8 mouse cellular contexts compared by ENCODE assay signal in genomic region chr12:16717653-16718052, GRCm38 (mm10).
A peak's percentile ranks its signal among the peaks of the same experiment; 100 is the strongest.
DNase-seq lines count a peak whose midpoint lies in the region; ATAC-seq and TF ChIP-seq lines count a peak whose summit lies in the region.

No protein-coding gene starts in this region.

- no peak overlapping the region for H3K9ac ChIP-seq in midbrain, embryonic 16.5 days (ENCODE audit: low read depth, low read length)
- no peak overlapping the region for H3K9ac ChIP-seq in lung, postnatal 0 days (replicated peaks; ENCODE audit: low read depth)

- peak; percentile 93 for TF ChIP-seq CTCF in lung, postnatal 0 days (IDR thresholded peaks at IDR 0.05)
- TF ChIP-seq CTCF in thymus, adult 2 months (IDR thresholded peaks at IDR 0.05; ENCODE audit: borderline replicate concordance, control insufficient read depth, extremely low read depth, insufficient read depth, low read length, poor library complexity) = peak; percentile 69; the same call in 1 of the 2 replicates

- H3K27me3 ChIP-seq in midbrain, embryonic 10.5 days (ENCODE audit: low read depth, poor library complexity, severe bottlenecking) = peaks cover 13% of the 10 kb centered on the region; the same call in 1 of the 2 replicates
- H3K27me3 ChIP-seq in midbrain, embryonic 16.5 days (ENCODE audit: control insufficient read depth, insufficient read depth, low read depth, low read length) = no peaks in the 10 kb centered on the region
- H3K27me3 ChIP-seq in lung, postnatal 0 days (replicated peaks; ENCODE audit: insufficient read depth, low read length) = no peaks in the 10 kb centered on the region
- H3K27me3 ChIP-seq in thymus, adult 2 months (ENCODE audit: control insufficient read depth, insufficient read depth, low read length) = no peaks in the 10 kb centered on the region

- intact Hi-C loops in heart, postnatal 10 days (cut with DNase I) = loop anchor here (1.0 to 5.0 kb wide), 3 partner anchors 88 to 295 kb away; partner anchors contain the start of gene 2410004P03Rik

- TF ChIP-seq POLR2A in thymus, adult 2 months (IDR thresholded peaks at IDR 0.05; ENCODE audit: control insufficient read depth, extremely low read depth, insufficient read depth, low read length, poor library complexity) = no peak

- no peak overlapping the region for H3K4me2 ChIP-seq in midbrain, embryonic 16.5 days (ENCODE audit: low read length)
- H3K4me2 ChIP-seq in lung, postnatal 0 days (replicated peaks; ENCODE audit: low read depth, low read length) = no peak overlapping the region

- peaks cover 6% of the 10 kb centered on the region; the same call in 1 of the 2 replicates for H3K4me1 ChIP-seq in midbrain, embryonic 10.5 days
- H3K4me1 ChIP-seq in midbrain, embryonic 16.5 days (ENCODE audit: control insufficient read depth, insufficient read depth, low read length) = no peaks in the 10 kb centered on the region
- H3K4me1 ChIP-seq in lung, postnatal 0 days (ENCODE audit: insufficient read depth, low read depth, low read length) = no peaks in the 10 kb centered on the region
- H3K4me1 ChIP-seq in thymus, adult 2 months (replicated peaks; ENCODE audit: control insufficient read depth, insufficient read depth, low read length) = no peaks in the 10 kb centered on the region

- no peaks in the 10 kb centered on the region for H3K9me3 ChIP-seq in midbrain, embryonic 10.5 days (replicated peaks)
- H3K9me3 ChIP-seq in midbrain, embryonic 16.5 days (replicated peaks; ENCODE audit: control insufficient read depth, low read length, poor library complexity, severe bottlenecking) = no peaks in the 10 kb centered on the region
- no peaks in the 10 kb centered on the region for H3K9me3 ChIP-seq in lung, postnatal 0 days (ENCODE audit: low read length)

- WGBS in midbrain, embryonic 10.5 days = 66% methylated on average over 1 of the region's 1 CpGs
- 65% methylated on average over 1 of the region's 1 CpGs for WGBS in midbrain, embryonic 16.5 days
- WGBS in lung, postnatal 0 days = 63% methylated on average over 1 of the region's 1 CpGs
- 70% methylated on average over 1 of the region's 1 CpGs for WGBS in thymus, adult 2 months

- no peak for ATAC-seq in CD4-positive, CD25-positive, alpha-beta regulatory T cell, adult 4 months
- no peak for ATAC-seq in midbrain, embryonic 16.5 days
- ATAC-seq in lung, postnatal 0 days = peak; percentile 29; the same call in 1 of the 2 replicates

- no peak for TF ChIP-seq EP300 in lung, postnatal 0 days (IDR thresholded peaks at IDR 0.05)

- H3K36me3 ChIP-seq in midbrain, embryonic 10.5 days = peaks cover 91% of the 10 kb centered on the region
- H3K36me3 ChIP-seq in midbrain, embryonic 16.5 days (ENCODE audit: control insufficient read depth, insufficient read depth, low read length) = no peaks in the 10 kb centered on the region
- H3K36me3 ChIP-seq in lung, postnatal 0 days (ENCODE audit: insufficient read depth, low read length) = no peaks in the 10 kb centered on the region
- no peaks in the 10 kb centered on the region for H3K36me3 ChIP-seq in thymus, adult 2 months (ENCODE audit: control insufficient read depth, insufficient read depth, low read length)

- no peak overlapping the region for H3K27ac ChIP-seq in midbrain, embryonic 10.5 days (replicated peaks)
- H3K27ac ChIP-seq in midbrain, embryonic 16.5 days (ENCODE audit: low read length) = no peak overlapping the region
- H3K27ac ChIP-seq in lung, postnatal 0 days (ENCODE audit: low read length) = no peak overlapping the region
- H3K27ac ChIP-seq in thymus, adult 2 months (ENCODE audit: control insufficient read depth, insufficient read depth, low read length) = no peak overlapping the region

- peak; percentile 50 for DNase-seq in CD4-positive, CD25-positive, alpha-beta regulatory T cell, adult 2 months (ENCODE audit: low read depth, low spot score)
- peak; percentile 59 for DNase-seq in midbrain, embryonic 10.5 days (ENCODE audit: low spot score)
- DNase-seq in cerebellum, adult 9-10 months = peak; percentile 19
- peak; percentile 29 to 62 for DNase-seq in heart, postnatal 10 days
- DNase-seq in lung, postnatal 0 days (ENCODE audit: low spot score) = peak; percentile 30
- peak; percentile 65 for DNase-seq in thymus, adult 2 months

- H3K4me3 ChIP-seq in midbrain, embryonic 10.5 days = no peak overlapping the region
- H3K4me3 ChIP-seq in midbrain, embryonic 16.5 days (ENCODE audit: low read depth, low read length) = no peak overlapping the region
- H3K4me3 ChIP-seq in lung, postnatal 0 days (ENCODE audit: low read depth, low read length) = no peak overlapping the region
- H3K4me3 ChIP-seq in thymus, adult 2 months (ENCODE audit: control insufficient read depth, insufficient read depth, low read length) = no peak overlapping the region
